Mouse (Mus musculus) layer of hippocampus, adult 11-12 months (tissue): ENCODE results near the gene Pank1.
A peak's percentile ranks its signal among the peaks of the same experiment; 100 is the strongest.

ENCODE experiments used
- DNase-seq: peaks from one replicate; pipeline ENCODE4 v3.0.0; 2022; ENCODE audit warnings: low spot score

The Pank1 gene

DNA sequence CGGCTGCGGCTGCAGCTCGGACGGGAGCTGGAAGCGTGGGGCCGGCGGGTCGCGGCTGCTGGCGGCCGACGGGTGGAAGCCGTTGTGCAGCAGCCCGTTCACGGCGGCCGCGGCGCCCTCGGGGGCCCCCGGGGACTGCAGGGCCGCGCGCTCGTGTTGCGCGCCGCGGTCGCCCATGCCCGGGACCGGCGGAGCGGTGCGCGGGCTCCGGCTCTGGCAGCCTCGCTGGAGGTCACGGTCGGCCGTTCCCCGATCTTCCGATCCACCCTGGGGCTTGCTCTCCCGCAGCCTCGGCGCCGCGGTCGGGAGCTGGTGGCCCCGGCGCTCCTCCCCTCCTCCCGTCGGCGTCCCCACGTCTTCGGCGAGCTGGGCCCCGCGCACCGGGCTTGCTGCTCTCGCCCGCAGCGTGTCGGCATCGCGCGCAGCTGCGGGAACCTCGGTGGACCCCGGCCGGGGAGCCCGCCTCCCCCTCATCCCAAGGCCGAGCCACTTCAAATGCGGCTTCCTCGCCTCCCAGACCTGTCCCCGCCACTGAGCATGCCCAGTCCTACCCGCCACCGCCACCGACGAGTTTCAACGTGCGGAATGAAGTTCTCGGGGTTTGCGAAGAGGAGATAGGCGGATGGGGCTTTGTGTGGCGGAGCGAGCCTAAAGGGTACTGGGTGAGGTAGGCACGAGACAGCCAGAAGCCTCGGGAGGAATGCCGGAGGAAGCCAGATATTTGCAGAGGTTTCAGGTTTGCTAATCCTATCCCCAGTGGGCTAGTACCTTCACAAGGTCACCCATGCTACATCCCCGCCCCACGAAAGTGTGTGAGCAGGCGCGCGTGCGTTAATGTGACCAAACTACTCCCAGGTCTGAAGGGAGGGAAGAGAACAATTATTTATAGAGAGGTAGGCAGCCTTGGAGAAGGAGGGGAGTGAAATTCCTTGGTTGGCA lies at the start of gene Pank1:
Gene Pank1 (minus strand): TSS at position 853 of the 939 bp plus-strand sequence.
- DNase-seq = peak; percentile 70

DNA sequence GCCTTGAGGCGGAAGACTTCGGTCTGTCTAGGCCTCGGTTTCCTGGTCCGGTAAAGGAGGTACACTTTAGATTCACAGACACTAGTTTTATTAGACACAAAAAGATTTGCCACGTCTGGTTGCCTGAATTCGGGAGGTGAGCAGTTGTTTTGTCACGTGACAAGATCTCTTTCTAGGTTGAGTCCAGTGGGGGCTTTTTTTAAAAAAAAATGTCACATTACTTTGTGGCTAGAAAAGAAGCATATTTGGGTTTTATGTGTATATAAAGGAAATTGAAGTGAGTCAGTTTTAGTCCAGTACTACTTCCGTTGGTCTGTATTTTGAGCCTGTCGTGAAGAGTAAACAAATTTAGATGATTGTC lies 43.3 kb upstream of the Pank1 start:
- no peak for DNase-seq

DNA sequence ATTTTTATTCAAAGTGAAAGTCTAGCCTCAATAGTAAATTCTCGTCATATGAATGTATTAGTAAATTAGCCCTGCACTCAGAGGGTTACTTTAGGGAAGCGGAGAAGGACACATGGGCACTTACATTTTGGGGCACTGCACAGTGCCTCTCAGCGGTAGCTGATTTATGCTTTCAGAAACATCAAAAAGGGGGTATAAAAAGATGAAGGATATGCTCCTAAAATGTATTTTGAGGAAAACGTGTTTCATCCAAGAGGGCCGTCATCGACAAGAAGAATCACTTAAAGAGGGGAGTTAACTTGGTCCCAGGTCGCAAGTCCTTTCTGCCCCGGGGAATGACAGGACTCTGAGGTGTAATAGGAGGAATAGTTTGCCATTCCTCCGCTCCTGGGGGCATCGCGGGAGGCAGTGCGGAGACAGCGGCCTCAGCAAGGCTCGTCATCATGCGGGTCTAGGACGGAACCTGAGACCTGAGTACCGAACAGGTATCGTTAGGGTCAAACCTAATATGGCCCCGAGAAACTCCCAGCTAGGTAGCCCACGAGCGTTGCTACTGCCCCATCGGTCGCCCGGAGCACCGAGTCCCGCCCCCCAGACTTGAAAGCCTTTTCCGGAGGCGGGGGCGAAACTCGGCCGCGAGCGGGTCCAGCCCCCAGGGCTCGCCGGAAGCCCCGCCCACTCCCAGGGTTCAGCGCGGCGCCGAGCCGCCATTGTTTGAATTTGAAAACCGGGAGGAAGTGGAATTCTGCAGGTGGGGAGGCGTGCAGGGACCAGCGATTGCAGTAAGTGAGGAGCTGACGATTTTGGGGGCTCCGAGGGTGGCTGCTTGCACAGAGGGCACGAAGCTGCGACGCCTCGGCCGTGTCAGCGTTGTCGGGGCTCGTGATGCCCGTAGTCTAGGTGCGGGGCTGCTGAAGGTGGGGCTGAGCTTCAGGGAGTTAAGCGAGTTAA lies 42.7 kb upstream of the Pank1 start, which contains the start of gene Kif20b:
Gene Kif20b (plus strand): TSS at position 710 of the 951 bp plus-strand sequence.
- peak; percentile 83 for DNase-seq

DNA sequence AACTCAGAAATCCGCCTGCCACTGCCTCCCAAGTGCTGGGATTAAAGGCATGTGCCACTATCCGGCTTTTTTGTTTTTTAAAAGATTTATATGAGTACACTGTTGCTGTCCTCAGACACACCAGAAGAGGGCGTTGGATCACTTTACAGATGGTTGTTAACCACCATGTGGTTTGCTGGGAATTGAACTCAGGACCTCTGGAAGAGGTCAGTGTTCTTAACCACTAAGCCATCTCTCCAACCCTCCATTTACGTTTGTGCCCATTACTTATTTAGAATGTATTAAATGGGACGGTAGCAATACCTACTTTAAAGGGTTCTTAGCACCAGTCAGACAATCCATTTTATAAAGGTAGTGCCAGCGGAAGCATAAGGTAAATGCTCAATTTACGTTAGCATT lies 42.0 kb upstream of the Pank1 start:
- no peak for DNase-seq

DNA sequence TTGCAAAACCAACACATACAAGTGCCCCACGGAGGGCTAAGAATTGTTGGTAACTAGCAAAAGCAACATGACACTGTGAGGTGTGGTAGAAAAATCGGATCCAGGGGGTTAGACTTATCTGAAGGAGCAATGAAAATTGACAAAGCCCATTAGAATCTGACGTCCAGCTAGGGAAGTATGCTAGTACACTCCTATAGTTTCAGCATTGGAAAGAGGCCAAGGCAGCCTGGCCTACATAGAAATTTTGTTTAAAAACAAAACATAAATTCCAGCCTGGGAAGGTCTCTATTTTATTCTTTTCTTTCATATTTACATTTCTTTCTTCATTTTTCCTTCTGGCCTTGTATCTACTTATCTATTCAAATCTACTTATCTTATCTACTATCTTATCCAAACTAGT lies 41.3 kb upstream of the Pank1 start:
- no peak for DNase-seq

DNA sequence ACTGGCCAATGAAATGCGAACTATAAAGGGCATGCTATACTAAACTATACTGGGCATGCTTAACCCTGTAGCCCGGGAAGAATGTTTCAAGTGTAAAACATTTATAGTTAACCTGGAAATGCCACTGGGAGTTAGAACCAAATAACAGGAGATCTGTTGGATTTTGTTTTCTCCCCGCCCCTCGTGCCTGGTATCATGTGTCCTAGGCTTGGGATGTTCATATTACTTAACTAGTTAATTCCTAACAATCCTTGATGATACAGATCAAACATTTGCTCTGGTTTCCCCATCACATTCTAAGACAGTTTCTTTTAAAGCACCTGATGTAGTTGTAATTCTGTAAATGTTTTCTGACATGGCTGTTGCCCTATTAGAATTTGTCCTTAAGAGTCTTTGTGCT lies 40.8 kb upstream of the Pank1 start:
- DNase-seq = no peak

DNA sequence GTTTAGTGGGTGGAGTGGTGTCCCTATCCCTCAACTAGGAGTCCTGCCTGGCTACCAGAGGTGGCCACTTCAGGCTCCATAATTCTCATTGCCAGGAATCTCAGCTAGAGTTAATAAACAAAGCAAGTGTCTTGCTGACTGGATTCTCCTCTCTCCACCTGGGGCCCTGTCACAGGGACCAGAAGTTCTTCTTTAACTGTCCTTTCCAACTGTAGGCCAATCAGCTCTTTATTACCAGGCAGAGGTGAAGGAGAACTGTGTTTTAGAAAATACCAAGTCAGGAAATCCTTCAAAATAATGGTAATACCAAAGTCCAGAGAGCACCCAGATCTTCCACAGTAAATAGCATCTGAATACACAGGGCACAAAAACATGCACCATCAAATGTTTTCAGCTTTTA lies 33.1 kb upstream of the Pank1 start:
- no peak for DNase-seq

DNA sequence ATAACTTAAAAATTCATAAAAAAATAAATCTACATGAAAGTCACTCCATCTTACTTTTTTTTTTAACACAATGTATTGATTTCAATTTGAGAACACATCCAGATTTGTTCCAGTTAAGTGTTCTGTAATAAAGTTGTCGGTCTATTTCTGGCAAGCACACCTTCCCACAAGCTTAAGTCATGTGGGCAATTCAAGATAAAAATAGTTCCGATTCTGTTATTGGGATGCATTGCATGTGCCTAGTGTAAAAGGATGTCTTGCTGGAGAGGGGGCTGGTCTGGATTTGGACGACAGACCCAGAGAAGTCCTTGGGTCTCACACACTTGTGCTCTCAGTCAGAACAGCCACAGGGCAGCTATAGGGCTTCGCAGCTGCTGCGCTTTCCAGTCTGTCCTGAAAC lies 27.5 kb upstream of the Pank1 start:
- DNase-seq = no peak

DNA sequence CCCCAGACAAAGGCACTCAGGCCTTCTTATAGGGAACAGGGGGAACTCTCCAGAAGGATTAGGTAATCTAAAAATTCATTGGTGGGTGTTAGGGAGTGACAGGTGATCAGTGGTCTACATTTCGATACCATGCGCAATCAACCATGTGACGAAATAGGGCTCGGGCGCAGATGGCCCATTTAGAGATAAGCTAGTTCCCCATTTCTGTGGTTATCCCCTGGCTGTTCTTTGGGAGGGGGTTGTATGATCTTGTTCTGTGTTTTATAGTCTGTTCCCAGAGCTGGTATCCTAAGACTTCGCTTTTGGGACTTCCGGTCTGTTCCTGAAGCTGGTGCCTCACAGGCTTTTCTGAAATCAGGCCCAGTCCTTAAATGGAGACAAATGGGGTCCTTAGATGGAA lies 26.2 kb upstream of the Pank1 start:
- no peak for DNase-seq

DNA sequence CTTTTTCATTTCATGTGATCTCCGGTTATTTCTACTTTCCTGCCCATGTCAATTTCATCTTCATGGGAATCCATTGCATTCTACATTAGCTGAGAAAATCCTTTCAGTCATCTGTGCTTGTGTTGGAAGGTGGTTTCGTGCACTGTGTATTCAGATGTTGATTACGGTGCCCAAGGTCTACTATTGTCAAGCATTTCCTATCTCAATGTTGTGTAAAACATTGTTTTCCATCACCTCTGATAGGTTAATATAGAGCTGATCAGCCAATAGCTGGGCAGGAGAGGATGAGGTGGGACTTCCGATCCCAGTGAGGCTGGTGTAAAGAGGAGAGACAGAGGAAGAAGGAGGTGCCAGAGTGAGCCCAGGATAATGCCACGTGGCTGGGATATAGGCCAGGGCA lies 24.8 kb upstream of the Pank1 start:
- DNase-seq = no peak

DNA sequence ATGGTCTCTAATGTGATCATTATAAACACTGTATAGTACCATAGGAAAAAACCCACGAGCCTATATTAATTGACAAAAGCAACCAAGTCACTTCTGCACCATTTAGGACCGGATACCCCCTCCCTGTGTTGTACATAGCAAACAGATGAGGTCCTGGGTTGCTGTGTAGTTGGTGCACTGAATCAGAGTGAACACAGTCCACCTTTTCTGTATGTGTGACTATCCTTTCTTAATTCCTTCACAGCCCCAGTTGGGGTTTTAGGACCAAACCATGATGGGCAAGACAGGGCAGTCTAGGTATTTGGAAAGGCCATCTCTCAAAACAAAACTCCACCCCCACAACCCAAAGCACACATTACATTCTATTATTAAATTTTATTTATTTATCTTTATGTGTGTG lies 22.5 kb upstream of the Pank1 start:
- no peak for DNase-seq

DNA sequence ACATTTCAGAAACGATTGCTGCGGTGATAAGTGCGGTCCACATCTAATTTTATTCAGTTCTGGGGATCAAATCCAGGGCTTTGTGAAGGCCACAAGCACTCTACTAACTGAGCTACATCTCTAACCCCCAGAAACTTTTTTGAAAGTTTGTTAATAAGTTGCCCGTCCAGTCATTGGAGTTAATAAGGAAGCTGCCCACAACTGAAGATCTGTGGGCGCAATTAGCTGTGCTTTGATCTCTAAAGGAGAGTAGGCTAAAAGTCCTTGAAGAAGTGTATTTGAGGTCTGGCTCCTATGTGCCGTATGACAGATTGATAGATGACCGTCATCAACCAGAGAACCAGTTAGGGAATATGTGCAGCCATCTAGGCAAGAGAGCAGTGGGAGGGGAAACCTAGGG lies 22.0 kb upstream of the Pank1 start:
- DNase-seq = no peak

DNA sequence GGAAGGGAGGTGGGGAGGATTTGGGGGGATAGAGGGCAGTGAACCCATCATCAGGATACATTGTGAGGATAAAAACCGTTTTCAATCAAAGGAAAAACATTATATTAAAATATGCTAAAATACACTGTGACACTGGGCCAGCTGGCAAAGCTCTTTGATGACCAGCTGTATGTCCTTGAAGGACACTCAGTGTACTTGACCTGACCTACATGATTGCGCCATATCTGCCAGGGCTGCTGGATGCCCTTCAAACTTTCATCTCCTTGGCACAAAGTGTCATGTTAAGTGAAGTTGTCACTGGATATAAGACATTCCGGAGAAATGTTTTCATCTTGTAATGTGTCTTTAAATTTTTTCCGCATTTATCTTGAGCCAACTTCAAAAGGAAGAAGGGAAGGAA lies 19.7 kb upstream of the Pank1 start:
- DNase-seq = no peak

DNA sequence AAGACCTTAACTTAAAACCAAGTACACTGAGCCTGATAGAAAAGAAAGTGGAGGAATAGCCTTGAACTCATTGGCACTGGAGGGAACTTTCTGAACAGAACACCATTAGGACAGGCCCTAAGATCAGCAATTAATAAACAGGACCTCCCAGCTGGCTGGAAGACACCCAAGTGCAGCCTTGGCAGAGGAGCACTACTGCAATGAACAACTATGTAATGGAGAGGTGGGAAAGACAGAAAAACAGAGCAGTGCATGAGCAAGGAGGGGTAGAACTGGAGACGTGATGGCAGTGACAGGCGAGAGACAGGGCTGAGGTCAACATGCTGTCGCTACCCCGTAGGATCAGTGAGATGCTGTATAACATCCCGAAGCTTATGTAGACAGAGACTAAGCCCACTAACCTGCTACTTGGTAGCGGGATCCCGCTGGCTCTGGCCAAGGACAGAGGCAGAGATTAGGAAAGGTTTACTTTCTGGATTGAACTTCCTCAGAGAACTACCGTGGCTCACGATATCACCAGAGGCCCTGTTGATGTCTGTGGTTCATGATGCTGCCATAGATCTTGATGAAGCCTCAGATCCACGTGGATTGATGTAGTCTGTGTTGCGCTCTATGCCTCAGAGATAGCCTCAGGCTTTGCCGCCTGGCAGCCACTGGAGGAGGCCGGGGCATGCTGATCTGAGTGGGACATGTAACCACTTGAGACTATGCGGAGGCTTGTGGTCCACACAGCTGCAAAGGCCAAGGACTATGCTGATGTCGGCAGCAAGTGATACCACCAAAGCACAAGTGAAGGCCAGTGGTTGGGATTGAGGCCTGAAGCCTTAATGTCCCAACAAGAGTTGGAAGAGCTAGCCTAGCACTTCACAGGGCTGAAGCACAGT lies 18.1 kb upstream of the Pank1 start:
- DNase-seq = no peak

DNA sequence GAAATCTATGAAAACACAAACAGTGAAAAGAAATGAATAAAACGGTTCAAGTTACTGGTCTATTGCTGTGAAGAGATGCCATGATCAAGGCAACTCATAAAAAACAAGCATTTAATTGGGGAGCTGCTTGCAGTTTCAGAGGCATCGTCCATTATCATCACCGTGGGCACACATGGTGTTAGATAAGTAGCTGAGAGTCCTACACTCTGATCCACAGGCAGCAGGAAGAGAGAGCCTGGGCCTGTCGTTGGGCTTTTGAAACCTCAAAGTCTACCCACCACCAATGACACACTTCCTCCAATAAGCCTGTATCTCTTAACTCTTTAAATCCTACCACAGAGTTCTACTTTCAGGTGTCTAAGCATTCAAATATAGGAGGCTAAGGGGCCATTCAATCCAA lies 15.8 kb upstream of the Pank1 start:
- DNase-seq = no peak

DNA sequence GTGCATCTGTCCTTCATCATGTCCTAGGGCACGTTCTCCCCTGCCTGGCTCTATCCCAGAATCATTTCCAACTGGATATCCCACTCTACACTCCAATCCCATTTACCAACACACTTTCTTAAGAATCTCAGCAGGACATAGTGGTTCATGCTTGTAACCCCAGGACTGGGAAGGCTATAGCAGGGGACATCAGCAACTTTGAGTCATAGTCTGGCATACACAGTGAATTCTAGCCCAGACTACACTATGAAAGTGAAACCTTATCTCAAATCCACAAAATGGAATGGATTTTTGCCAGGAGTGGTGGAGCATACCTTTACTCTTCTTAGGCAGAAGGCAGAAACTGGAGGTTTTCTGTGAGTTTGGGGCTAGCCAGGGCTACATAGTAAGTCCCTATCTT lies 12.3 kb upstream of the Pank1 start:
- DNase-seq = no peak

DNA sequence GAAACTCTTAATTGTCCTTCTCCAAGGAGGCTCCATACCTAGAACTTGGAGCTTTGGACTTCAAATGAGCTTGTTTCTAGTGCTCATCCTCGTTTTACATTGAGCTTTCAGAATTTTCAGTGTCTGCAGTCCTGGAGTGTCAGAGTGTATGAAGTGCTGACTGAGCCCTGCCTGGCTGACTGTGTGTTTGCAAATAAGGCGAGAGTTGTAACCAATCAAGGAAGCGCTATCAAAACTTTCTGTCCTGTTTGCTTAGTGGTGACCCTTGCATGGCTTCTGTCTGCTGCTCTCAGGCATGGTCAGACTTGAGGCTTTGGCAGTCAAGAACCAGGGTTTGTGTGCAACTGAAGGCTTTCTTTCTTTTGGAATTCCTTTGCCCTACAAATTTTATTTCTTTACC lies 11.7 kb upstream of the Pank1 start:
- DNase-seq = no peak

DNA sequence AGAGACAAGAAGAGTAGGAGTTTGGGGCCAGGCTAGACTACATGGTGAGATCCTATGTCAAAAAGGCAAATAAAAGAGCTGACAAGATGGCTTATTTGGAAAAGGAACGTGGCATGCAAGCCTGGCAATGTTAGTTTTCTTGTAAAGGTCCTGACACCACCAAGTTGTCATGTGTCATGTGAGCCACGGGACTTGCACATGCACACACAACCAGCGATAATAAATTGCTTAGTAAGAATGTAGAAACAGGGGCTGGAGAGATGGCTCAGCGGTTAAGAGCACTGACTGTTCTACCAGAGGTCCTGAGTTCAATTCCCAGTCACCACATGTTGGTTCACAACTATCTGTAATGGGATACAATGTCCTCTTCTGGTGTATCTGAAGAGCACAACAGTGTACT lies 7.1 kb upstream of the Pank1 start:
- DNase-seq = no peak

DNA sequence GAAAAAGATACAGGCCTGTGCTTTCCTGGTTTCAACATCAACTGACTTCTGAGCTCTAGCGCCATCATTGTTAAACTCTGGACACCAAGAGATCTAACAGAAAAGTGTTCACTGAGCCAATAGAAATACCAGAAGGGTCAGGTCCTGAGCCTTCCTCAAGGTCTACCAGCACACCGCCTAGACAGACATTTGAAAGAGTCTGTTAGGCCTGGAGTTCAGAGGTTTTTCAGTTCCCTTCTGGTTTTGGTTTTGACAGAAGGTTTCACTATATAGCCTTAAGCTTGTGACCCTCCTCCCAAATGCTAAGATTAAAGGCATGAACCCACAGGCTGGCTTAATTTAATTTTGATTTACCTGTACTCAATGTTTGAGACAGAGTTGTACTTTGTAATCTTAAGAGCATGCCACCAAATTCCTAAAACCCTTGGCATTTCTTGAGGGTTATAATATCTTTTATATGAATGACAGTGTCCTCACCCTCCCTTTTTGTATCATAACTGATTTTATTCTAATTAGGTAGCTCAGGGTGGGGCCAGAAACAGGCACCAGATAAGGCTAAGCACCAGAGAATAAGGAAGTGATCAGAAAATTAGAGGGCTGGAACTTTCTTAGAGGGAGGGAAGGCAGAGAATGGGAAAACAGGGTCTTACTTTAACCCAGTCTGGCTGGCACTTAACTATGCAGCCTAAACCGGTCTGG lies 4.4 kb upstream of the Pank1 start:
- DNase-seq = no peak

DNA sequence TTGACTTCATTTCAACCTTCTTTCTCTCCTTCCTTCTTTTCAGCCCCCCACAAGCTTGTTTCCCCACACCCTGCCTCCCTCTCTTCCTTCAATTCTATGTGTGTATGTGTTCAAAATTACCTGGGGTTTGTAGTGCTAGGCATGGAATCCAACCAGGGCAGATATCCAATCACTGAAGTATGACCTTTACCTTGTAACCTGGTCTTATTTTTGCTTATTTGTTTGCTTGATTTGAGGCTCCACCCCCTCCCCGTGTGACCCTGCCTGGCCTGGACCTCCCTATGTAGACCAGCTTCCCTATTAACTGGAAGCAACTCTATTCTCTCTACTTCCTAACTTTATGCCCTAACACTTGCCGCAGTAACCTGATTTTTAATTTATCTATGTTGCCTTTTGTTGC lies 3.2 kb upstream of the Pank1 start:
- no peak for DNase-seq

DNA sequence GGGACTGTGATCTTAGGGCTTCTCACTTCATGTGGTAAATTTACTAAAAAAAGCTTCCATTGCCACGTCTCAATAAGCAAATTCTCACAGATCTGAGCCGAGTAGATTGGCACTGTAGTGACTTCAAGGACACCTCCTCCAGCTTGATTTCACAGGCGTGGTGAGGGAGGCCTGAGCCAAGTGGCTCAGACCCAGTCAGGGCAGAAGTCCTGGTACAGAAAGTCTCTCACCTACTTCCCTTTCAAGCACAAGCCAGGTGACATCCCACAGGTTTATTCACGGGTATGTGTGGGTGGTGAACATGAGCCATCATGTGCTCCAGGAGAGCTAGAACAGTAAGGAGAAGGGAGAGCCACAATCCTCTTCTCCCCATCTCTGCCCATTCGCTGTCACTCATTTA lies 1.9 kb upstream of the Pank1 start:
- DNase-seq = no peak
